Mouse (Mus musculus) stomach, postnatal 0 days (tissue): Measurements from ENCODE around the gene Olfr430.

Source experiments
- CTCF ChIP-seq: IDR thresholded peaks from 2 replicates; pipeline ENCODE4 v1.5.1; 2016; ENCODE audit warnings: antibody characterized with exemption, low read depth, mild to moderate bottlenecking, moderate library complexity
- EP300 ChIP-seq: optimal IDR thresholded peaks from 2 replicates; pipeline ENCODE3; 2016; ENCODE audit warnings: antibody characterized with exemption

- TF ChIP-seq CTCF (peak; percentile 60), EP300 (no peak)
Observed at GRCm38 (mm10) chr1:174103735-174104134, 37.3 kb downstream of the Olfr430 start.
